11 mouse cellular contexts compared by ENCODE assay signal in the genomic region with DNA sequence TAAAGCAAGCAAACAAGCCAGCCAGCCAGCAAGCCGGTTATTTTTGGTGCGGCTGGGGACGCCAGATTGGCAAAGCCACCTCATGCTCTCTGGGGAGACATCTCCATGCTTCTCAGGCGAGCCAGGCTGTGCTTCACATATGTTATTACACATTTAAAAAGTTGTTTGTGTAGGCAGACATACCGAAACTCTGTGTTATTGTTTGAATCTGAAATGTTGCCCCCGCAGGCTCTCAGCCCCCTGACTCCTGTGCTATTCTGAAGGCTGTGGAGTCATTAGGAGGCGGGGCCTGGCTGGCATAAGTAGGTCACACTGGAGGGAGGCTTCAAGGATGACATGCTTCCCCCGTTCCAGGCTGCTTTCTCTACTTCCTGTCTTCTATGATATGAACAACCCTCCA.
A peak's percentile ranks its signal among the peaks of the same experiment; 100 is the strongest.
DNase-seq lines count a peak whose midpoint lies in the region; ATAC-seq and TF ChIP-seq lines count a peak whose summit lies in the region.
"Had no signal": no experiment of that assay in that cellular context is flagged by ENCODE, and none has a peak within 500 bp of the region (broad histone marks: within the 10 kb centered on the region; RNA-seq: fewer than 3 reads in every experiment).

No protein-coding gene starts in this region.

- no peaks in the 10 kb centered on the region for H3K27me3 ChIP-seq in heart, embryonic 11.5 days (ENCODE audit: control insufficient read depth, insufficient read depth, low read length)
- H3K27me3 ChIP-seq: CH12.LX; neural tube, embryonic 12.5 days had no signal

- no peak for TF ChIP-seq CTCF in gastrocnemius, adult 2 months (IDR thresholded peaks at IDR 0.05)

- H3K9ac ChIP-seq in heart, embryonic 11.5 days (ENCODE audit: low read depth, low read length): no peak overlapping the region
- H3K9ac ChIP-seq: neural tube, embryonic 12.5 days had no signal

- ATAC-seq in heart, embryonic 11.5 days (replicated peaks; ENCODE audit: insufficient number of reproducible peaks, low FRiP score, low TSS enrichment): no peak
- no peak for ATAC-seq in megakaryocyte progenitor cell, adult 5-6 weeks (replicated peaks; ENCODE audit: poor library complexity)

- H3K27ac ChIP-seq in heart, embryonic 11.5 days (ENCODE audit: low read depth, low read length): no peak overlapping the region
- peak overlapping the region; percentile 92 for H3K27ac ChIP-seq in gastrocnemius, adult 2 months
- H3K27ac ChIP-seq: neural tube, embryonic 12.5 days had no signal

- no peak overlapping the region for H3K4me3 ChIP-seq in heart, embryonic 11.5 days (ENCODE audit: low read depth, low read length)
- peak overlapping the region; percentile 57 for H3K4me3 ChIP-seq in gastrocnemius, adult 2 months
- H3K4me3 ChIP-seq: neural tube, embryonic 12.5 days had no signal

- no peak overlapping the region for H3K4me2 ChIP-seq in heart, embryonic 11.5 days
- H3K4me2 ChIP-seq: neural tube, embryonic 12.5 days had no signal

- H3K4me1 ChIP-seq in heart, embryonic 11.5 days (ENCODE audit: control insufficient read depth, insufficient read depth, low read length): no peaks in the 10 kb centered on the region
- H3K4me1 ChIP-seq: neural tube, embryonic 12.5 days had no signal

- no peaks in the 10 kb centered on the region for H3K36me3 ChIP-seq in heart, embryonic 11.5 days (ENCODE audit: control insufficient read depth, insufficient read depth, low read length)
- H3K36me3 ChIP-seq: neural tube, embryonic 12.5 days had no signal

- DNase-seq in heart, adult 18-20 months: peak; percentile 15 to 31
- peak; percentile 41 to 42 for DNase-seq in adrenal gland, postnatal 36 days
- peak; percentile 72 for DNase-seq in gastrocnemius, adult 2 months
- DNase-seq in left cerebral cortex, postnatal 4 days: peak; percentile 38
- no peak for DNase-seq in urinary bladder, postnatal 14 days (ENCODE audit: low spot score)
- no peak for DNase-seq in thymus, postnatal 0 days (ENCODE audit: low spot score)
- DNase-seq: liver had no signal

- H3K9me3 ChIP-seq in heart, embryonic 11.5 days (replicated peaks; ENCODE audit: control insufficient read depth, low read length): no peaks in the 10 kb centered on the region
- H3K9me3 ChIP-seq: neural tube, embryonic 12.5 days had no signal

- intact Hi-C loops in gastrocnemius, adult 2 months (cut with DNase I): no loop called here
- intact Hi-C loops in left cerebral cortex, postnatal 4 days (cut with DNase I): no loop called here

- 66% methylated on average over 8 of the region's 8 CpGs for WGBS in heart, embryonic 11.5 days (ENCODE audit: insufficient replicate concordance)

Comparison
In these comparisons a context has a peak if more than half of its experiments do, and no peak if none do; other contexts are left out.
1. DNase-seq: peak in heart, adult 18-20 months (2 of 2), adrenal gland, postnatal 36 days (2 of 2), gastrocnemius, adult 2 months (single experiment) and left cerebral cortex, postnatal 4 days (single experiment); none in urinary bladder, postnatal 14 days (single experiment) and thymus, postnatal 0 days (single experiment).